Mouse (Mus musculus) CD8-positive naive resting alpha-beta T cell, adult 2 months (primary cell): ENCODE data around the gene Lmo3.

ENCODE experiments used
- DNase-seq, 2 experiments: peaks; one replicate each; pipeline ENCODE4 v3.0.0; 2022; ENCODE audit warnings: low read depth in 2 of 2, low spot score in 2 of 2

Lmo3 gene

DNA sequence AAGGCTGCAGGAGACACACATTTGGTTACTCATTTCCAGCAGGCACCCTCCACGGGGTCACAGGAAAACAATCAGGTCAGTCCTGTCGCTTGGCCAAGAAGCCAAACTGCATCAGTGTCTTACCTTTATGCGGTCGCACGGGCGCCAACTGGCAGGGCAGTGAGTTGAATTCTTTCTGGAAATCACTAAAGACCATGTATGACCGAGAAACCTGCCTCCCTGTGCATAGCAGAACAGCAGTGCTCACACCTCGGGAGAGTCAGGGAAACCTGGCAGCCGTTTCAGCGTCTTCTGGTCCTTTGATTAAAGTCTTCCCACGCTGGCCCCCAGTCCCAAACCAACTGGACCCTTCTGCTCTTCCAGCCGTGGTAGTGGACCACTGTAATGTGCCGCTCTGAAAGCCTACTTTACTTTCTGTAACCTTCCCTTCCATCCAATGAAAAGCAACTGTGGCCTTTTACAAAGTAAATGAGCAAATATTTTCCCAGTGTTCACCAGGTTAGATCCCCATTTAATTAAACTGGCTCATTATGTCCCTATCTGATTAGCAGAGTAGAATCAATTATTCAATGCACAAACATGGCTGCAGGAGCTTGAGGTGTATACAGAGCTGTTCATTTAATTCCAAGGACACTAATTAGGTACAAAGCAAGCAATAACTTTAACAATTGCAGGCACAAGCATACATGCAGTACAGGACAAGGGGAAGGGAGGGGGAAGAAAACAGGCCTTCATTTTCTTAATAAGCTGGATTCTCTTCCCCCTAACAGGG lies at the start of gene Lmo3:
Gene Lmo3, minus strand, starts transcription at position 235 of the 772 bp plus-strand sequence.
- no peak for DNase-seq

DNA sequence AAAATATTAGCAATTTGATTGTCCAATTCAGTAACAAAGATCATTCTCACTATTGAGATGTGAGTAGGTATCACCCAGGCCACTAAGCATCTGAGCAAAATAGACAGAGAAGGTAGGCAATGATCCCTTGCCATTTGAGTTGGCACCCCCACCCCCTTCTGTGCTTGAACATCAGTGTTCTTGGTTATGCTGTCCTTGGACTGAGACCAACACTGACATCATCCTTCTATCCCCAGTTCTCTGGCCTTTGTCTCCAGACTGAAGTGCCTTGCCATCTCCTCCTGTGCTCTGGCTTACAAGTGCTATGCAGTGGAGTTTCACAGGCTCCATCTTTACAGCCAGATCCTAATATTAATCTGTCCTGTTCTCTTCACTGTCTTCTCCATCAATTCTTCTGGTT lies 39.0 kb upstream of the Lmo3 start:
- DNase-seq: no peak

DNA sequence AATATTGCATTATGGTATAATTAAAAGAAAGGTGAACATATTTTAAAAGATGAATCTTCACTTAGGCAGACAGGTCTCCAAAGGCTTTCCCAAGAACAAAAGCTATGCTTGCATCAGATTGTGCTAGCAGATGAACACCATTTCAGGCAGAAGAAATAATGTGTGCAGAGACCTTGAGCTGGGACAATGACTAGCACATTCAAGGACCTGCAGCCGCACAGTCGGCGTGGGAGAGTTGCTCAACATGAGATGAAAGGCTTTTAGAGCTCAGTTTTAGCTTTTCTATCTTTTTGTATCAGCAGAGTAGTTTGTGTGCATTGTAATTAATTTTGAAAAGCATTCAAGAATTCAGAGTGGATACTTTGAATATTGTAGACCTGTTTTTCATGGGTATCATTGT lies 36.6 kb upstream of the Lmo3 start:
- DNase-seq: no peak

DNA sequence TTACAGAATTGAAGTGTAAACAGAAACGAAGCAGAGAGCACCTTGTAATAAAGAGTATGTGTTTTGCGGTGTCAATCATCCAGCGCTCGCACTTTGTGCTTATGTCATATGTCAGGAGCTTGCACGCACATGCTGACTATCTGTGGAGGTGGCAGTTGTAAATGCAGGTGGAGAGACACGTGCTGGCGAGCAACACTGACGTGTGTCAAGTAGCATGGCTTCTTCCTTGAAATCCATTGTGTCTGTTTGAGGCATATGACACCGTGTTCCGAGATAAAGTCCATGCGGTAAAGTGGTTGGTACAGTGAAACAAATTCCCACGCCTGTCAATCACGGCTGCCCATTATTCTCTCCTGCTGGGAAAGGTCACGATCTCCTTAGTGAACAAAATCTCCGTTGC lies 15.2 kb upstream of the Lmo3 start:
- DNase-seq: no peak

DNA sequence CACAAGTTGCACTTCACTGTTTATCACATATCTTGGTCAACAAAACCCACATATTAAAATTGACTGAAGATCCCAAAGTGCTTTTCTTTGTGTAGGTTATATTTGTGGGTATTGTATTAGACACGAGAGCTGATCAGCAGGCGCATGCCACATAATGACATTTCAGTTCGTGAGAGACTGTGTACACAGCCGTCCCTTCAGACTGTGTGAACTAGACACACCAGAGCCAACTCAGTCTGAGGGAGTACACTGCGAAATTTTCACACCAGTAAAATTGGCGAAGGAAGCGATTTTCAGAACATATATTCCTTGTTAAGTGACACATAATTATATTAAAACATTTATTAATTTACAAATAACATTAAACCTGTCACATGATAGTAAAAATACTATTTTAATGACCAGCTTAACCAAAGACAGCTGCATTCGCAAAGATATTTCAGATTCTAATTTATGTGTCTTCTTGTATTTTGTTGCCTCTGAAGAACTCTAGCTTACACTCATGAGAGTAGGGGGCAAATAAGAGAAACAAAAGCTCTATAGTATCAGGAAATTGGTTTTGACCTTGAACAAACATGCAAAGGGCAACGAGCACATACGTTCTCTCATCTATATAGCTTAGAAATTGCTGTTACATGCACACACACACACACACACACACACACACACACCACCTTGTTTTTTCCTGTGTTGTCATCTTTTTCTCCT lies 14.4 kb upstream of the Lmo3 start:
- no peak for DNase-seq

DNA sequence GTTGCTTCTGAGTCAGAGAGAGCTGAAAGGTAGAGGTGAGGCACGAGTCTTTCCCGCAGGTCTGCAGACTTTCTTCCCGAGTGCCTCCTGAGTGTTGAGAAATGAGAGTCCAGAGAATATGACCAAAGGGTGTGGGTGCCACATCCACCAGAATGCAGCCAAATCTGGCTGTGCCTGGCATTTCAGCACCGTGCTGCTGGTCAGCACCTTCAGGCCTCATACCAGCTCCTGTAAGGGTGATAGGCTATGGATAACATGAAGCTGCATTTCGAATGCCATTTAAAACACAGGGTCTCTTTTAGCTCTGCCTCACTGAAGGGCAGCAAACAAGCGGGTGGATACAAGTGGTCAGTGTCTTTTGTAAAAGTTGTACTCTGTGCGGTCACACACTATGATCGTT lies 1.5 kb upstream of the Lmo3 start:
- DNase-seq: no peak

DNA sequence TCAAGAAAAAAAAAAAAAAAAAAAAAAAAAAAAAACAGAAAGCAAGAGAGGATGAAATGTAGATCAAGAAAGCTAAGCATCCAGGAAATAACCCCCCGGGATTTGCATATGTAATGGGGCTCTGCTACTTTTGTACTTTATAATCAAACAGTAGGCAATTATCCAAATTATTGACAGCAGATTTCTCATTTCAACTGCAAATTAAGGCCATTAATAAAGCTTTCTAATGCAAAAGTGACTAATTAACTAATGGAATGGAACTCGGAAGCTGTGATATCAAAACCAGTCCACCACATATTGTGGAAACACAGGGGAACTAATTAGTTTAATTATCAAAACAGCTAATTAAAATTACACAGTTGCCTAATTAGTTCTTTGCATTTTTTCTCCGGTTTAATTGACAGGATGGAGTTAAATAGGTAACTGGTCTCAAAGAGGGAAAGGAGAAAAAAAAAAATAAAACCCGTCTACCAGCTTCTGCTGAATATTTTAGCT lies 785 bp upstream of the Lmo3 start:
- DNase-seq: no peak

DNA sequence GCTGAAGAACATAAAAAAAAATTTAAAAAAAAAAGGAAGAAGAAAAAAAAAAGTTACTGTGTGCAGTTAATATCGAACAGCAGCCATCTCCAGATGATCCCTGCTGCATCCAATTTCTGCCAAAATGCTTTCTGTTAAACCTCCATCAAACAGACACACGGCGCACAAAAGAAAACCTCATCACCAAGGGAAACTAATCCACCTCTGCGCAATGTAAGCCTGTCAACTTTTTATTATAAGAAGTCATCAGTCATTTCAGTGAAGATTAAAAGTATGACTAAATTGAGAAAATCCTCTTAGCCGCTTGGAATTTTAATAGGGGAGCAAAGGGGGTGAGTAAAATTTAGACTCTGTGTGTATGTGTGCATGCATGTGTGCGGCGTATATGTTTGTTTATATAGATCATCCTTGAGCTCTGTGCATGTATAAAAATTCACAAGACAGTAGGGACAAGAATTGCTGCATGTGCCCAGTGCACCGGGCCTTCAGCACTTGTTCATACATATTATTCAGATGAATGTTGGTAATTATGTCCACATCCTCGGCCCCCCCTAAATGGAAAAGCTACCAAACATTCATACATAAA lies 1.2 kb downstream of the Lmo3 start:
- DNase-seq: no peak

DNA sequence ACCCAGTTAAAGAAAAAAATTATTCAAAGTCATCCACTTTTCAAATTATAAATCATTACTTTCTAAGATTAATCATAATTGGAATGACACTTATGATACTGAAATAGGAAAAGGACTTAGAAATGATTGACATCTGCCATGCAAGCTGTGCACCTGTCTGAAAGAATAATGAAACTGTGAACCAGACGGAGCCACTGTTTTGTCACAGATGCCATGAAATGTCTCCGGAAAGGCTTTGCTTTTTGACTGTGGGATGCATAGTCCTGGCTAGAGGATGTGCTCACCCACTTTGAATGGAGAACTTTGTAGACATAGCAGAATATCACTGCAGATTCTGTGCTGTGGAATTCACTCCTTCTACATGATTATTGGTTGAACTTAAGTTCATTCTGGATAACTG lies 18.4 kb downstream of the Lmo3 start:
- no peak for DNase-seq

DNA sequence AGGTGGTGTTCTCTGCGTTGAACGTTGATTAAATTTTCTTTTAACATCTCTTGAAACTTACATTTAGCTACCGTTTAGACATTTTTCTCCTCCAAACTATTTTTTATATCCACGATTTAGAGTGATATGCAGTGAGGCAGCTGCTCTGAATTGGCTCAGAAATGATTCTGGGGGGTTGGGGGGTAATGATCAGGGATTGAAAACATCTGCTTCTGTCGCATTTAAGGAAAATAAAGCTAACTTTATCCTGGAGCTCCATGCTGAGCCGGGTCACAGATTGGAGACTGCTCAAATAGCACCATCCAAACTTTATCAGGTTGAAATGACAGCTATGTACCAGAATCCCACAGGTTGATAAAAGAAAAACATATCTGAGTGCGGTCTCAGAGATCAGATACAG lies 29.6 kb downstream of the Lmo3 start:
- no peak for DNase-seq

DNA sequence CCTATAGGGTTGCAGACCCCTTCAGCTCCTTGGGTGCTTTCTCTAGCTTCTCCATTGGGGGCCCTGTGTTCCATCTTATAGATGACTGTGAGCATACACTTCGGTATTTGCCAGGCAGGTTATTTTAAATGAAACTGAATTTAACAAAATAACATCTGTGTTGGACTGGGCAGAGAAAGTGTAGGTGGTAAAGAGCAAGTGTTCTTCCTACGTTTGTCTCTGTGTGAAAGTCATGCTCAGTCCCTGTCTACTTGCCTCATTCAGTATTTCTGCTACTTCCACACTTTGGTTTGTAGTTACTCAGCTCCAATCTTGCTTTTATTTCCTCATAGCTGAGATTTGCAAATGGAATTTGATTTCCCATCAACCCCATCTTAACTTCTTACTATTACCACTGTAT lies 46.9 kb downstream of the Lmo3 start:
- no peak for DNase-seq

DNA sequence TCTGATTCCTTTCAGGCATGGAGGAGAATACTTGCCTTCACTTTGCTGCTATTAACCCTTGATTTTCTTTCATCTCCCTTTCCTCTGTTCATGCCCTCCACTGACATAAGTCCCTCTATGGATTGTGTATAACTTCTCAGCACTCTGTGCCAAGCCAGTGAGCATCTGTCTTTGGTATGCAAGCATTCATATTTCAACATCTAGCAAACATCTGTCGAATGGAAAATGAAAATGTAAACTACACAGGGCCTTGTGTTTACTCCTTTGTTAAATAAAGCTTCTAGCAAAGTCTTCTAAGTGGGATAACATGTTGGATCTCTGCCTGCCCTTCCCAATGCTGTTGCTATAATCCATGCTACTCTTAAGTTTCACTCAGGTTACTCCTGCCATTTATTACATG lies 75.1 kb downstream of the Lmo3 start:
- DNase-seq: no peak

DNA sequence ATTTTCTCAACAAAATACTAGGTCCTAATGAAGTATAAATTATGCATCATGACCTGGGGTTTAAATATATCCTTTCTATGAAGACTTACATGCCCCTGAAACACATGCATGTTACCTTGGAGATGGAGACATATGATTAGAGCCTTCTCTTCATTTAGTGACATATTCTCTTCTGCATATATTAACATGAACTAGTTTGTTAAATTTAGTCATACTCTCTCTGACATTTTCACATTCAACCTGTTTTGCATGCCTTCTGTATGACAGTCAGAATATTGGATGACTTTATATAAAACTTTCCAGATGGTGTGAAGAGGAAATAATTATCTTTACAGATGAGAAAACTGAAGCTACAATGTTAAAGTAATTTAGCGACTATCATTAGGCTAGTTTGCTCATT lies 77.8 kb downstream of the Lmo3 start:
- DNase-seq: no peak

DNA sequence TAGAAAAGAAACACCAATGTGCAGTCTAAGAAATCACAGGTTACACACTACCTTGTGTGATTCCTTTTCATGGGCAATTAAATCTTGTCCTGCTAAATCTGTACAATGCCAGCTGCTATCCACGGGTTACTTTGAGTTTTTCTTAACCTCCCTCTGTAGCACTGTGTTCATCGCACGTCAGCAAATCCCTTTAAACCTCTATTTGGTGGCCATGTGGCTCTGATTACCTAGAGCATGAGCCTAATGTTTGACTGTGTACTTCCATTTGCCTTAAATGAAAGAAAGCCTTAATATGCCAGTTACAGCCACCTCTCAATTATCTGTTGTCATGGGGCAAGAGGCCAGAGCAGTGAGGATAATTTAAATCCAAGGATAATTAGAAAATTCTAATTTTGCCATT lies 98.9 kb downstream of the Lmo3 start:
- DNase-seq: no peak

DNA sequence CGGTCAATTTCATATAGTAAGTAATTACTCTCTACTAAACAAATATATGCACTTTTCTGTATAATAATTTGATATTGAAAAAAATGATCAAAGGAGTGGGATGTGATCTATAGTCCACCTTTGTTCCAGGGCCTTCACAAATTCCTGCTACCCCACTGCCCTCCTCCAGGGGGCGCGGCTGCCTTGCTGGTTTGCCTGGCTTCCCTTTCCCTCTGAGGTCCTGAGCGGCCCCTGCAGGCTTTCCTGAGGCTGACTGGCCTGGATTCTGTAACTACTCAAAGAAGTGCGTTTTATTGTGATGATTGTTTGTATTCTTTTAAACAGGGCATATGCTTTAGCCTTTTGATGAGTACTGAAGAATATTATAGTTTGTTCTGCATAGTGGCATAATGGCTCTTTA lies 104.2 kb downstream of the Lmo3 start:
- DNase-seq: no peak

DNA sequence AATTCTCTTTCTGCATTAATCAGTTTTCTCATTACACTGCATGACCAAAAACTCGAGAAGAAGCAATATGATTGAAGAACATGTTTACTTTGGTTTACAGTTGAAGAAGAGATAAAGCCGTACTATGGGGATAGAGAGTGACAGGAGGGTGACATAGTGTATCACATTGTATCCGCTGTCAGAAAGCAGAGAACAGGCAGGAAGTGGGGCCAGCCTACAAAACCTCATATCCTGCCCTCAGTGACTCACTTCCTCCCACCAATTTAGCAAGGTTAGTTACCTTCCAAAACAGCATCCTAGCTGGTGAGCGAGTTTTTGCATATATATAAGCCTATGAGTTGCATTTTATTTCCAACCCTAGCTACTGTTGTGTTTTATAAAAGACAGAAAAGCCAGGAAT lies 112.6 kb downstream of the Lmo3 start:
- no peak for DNase-seq

DNA sequence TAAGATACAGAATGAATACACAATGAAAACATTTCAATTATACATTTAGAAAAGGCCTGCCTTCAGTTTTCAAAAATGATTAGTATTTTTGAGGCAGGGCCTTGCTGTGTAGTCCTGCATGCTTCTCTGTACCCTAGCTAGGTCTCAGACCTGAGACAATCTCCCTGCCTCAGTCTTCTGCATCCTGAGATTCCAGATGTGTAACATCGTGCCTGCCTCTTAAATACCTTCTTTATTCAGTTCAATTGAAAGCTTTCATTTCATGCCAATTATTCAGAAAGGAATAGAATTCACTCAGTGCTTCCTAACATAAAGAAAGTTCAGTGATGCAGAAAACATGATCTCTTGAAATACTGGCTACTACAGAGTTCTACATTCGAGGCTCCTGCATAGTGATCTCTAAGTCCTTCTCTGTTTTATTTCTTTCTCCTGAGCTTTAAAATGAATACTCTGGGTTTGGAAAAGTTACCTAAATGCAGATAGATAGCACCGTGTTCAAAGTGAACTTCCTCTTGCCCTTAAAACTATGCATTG lies 137.2 kb downstream of the Lmo3 start:
- no peak for DNase-seq

DNA sequence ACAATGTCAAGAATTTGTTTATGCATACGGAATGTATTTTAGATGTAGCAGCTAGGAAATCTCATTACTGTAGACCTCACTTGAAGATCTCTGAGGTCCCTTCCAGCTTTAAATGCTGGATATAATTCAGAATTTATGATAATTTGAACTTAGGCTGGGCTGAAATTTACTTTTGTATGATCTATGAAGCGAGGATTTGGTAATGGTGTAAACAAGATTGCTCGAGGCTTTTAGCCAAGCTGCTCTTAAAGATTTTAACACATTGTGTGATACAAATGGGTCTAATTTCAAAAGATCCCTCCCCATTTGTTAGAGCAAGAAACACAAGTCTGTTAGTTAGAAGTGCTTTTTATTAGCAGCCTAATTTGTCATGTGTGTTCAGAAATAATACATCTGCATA lies 144.4 kb downstream of the Lmo3 start:
- DNase-seq: no peak

DNA sequence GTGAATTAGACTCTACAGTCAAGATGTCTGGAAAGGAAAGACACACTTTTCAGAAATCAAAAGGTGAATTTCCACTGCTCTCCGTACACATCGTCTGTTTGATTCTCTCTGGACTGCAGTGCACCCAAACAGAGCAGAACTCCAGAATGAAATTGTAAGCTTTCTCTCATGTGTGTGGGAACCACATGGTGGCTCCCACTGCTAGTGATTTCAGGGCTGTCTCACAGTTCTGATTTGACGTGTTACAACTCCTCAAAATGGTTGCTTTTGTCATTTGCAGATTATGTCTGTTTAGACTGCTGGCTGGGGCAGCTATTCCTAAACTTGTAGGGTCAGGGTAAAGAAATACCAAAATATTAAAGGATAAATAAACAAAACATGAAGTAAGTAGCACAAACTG lies 145.0 kb downstream of the Lmo3 start:
- no peak for DNase-seq

DNA sequence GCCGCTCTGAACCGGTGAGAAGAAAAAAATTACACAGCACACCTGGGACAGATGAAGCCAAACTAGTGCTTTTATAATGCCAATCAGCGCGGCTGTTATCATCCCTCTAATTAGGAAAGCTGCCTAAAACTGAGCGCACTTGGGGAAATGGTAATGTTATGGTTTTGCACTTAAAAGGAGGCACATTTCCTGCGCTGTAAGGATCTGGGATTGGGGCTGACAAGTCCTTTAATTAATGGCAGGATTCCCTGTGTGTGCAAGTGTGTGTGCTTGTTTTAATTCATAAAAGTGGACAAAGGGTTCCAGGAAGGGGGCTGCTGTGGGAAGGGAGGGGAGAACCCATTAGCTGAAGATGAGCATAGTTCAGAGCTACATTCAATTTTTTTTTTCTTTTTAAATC lies 154.4 kb downstream of the Lmo3 start:
- DNase-seq: no peak

DNA sequence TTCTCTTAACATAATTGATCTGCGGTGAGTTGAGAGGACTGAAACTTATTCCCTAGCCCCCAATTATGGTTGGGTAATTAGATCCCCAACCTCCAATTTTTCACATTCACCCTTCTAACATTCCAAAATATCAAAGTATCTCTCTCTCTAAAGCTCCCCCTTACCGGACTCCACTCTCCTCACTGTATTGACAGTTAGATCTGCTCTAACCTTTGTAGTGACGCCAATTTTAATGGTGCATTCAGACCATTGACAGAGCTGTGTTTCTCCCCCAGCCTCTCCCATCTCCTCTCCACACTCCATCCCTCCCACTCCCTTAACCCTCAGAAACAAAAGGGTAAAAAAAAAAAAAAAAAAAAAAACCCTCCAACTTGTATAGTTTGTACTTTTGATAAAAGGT lies 154.9 kb downstream of the Lmo3 start:
- no peak for DNase-seq
